Mouse (Mus musculus) forebrain, embryonic 14.5 days (tissue): ENCODE measurements around the gene Sytl1. TPM values are rescaled to one million over a fixed set of nuclear protein-coding genes. Genes with fewer than 3 reads are reported as not detected.
A peak's percentile ranks its signal among the peaks of the same experiment; 100 is the strongest.

ENCODE experiments used
- ATAC-seq: fragments of 200-750 bp; cut with Nextera tagmentation; 2 replicates; pipeline ENCODE4 v1.8.0; 2017; ENCODE audit warnings: mild to moderate bottlenecking, moderate library complexity
- DNase-seq: peaks from one replicate; pipeline ENCODE4 v3.0.0-alpha.2; 2015; ENCODE audit warnings: low spot score
- H3K27ac ChIP-seq: fragments of 300-500 bp; sonication (generic); 2 replicates; pipeline ENCODE4 v1.5.1; 2014; ENCODE audit warnings: low read depth, mild to moderate bottlenecking, control low read depth, low read length, moderate library complexity
- H3K27me3 ChIP-seq: fragments of 300-500 bp; sonication (generic); replicated peaks from 2 replicates; pipeline ENCODE4 v1.6.1; 2014; ENCODE audit warnings: low read length, control low read depth, mixed read lengths; ENCODE audit not compliant: control insufficient read depth, insufficient read depth
- H3K36me3 ChIP-seq: fragments of 300-500 bp; sonication (generic); 2 replicates; pipeline ENCODE4 v1.6.1; 2014; ENCODE audit warnings: low read length, control low read depth; ENCODE audit not compliant: control insufficient read depth, insufficient read depth
- H3K4me1 ChIP-seq: fragments of 300-500 bp; sonication (generic); 2 replicates; pipeline ENCODE4 v1.6.1; 2014; ENCODE audit warnings: antibody characterized with exemption, low read length, control low read depth; ENCODE audit not compliant: control insufficient read depth, insufficient read depth
- H3K4me2 ChIP-seq: fragments of 300-500 bp; sonication (generic); 2 replicates; pipeline ENCODE4 v1.6.1; 2014; ENCODE audit warnings: mild to moderate bottlenecking, control low read depth, low read length
- H3K4me3 ChIP-seq: fragments of 300-500 bp; sonication (generic); 2 replicates; pipeline ENCODE4 v1.5.1; 2014; ENCODE audit warnings: low read depth, low read length, control low read depth
- H3K9ac ChIP-seq: fragments of 300-500 bp; sonication (generic); 2 replicates; pipeline ENCODE4 v1.6.1; 2014; ENCODE audit warnings: mild to moderate bottlenecking, low read length, control low read depth, moderate library complexity
- H3K9me3 ChIP-seq: fragments of 300-500 bp; sonication (generic); replicated peaks from 2 replicates; pipeline ENCODE4 v1.6.1; 2016; ENCODE audit warnings: low read length, control low read depth, mixed read lengths; ENCODE audit not compliant: control insufficient read depth
- WGBS: fragments of 180-500 bp; shearing (Covaris S2); extraction: QIAGEN DNeasy Blood & Tissue Kit; methylation state at CpG from one replicate; pipeline ENCODE4 v1.1.7; 2014; 5-methylcytosine and 5-hydroxymethylcytosine counted together
- polyA plus RNA-seq: library from polyadenylated mRNA; unstranded; fragments of >200 nt; fragmentation: Nextera tagmentation; extraction: Ambion mirVana; gene quantifications from 2 replicates; pipeline ENCODE4 v1.2.1, GENCODE M21; 2014

Gene Sytl1
- polyA plus RNA-seq, result 0.32 and 0.54 TPM in 2 replicates

DNA sequence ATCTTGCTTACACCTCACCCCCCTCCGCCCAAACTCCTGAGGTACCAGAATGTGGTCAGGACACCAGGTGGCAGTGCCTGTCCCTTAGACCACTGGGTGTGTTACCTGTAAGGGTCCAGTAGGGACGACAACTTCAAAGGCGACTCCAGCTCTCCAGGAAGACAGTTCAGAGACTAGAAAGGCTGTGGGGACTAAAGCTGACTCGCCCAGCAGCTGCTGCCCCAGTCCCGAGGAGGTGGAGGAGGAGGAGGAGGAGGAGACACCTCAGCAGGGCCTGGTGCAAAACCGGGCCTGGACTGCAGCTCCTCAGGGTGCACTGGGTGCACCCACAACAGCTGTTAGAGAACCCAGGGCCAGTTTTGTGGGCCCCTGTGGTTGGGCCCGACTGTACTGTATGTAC is at the start of gene Sytl1:
Gene Sytl1 (minus strand): TSS at position 232 of the 400 bp plus-strand sequence.
- Histone ChIP-seq H3K4me3 (no peak within 1 kb of the TSS), H3K27me3 (no peaks in the 10 kb centered on the region), H3K4me1 (no peaks in the 10 kb centered on the region), H3K9ac (no peak within 1 kb of the TSS), H3K9me3 (no peaks in the 10 kb centered on the region), H3K36me3 (peaks cover 38% of the 10 kb centered on the region), H3K27ac (no peak within 1 kb of the TSS), H3K4me2 (no peak within 1 kb of the TSS)
- no peak for DNase-seq
- ATAC-seq, result no peak
- 52% methylated on average over 5 of the region's 7 CpGs for WGBS

DNA sequence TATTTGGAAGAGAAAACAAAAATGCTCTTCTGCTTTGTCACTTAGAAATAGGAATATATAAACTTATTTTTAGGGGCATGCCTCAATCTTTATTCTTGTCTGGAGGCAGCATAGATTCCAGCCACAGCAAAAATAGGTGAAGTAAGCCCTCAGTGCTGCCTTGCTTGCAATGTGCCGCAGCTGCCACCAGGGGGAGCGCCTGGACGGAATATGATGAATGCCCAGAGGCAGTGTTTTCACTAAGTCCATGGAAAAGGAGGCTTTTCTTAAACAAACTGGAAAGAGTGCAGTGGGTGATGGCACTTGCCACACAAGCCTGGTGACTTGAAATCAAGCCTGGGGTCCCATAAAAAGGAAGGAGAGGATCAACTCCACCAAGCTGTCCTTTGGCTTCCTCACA is 47.0 kb upstream of the Sytl1 start:
- DNase-seq, result peak; percentile 88
- Histone ChIP-seq H3K4me3 (no peak overlapping the region), H3K27me3 (no peaks in the 10 kb centered on the region), H3K9ac (no peak overlapping the region), H3K36me3 (peaks cover 21% of the 10 kb centered on the region), H3K4me2 (no peak overlapping the region), H3K4me1 (no peaks in the 10 kb centered on the region), H3K9me3 (no peaks in the 10 kb centered on the region), H3K27ac (no peak overlapping the region)
- under 1% methylated on average over 3 of the region's 3 CpGs for WGBS
- no peak for ATAC-seq

DNA sequence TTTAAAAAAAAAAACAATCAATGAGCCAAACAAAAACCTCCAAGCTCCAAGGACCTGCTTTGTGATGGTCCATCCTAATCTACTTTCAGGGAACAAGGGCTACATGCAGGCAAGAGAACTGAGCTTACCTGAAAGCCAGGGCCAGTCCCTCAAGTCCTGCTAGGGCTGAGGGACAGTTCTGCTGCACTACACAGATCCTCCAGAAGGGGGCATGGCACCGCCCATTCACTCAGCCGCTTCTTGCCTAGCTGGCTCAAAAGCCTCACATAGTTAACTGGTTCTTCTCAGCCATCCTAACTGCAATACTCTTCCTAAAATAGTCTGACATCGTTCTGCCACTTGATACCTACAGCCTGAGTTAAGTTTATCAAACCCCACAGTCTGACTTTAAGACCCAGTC is 44.4 kb upstream of the Sytl1 start:
- Histone ChIP-seq H3K36me3 (peaks cover 36% of the 10 kb centered on the region), H3K9ac (no peak overlapping the region), H3K9me3 (no peaks in the 10 kb centered on the region), H3K4me1 (no peaks in the 10 kb centered on the region), H3K4me3 (no peak overlapping the region), H3K27me3 (no peaks in the 10 kb centered on the region), H3K27ac (no peak overlapping the region), H3K4me2 (no peak overlapping the region)
- DNase-seq, result peak; percentile 31
- no peak for ATAC-seq
- WGBS, result 36% methylated on average over 3 of the region's 3 CpGs

DNA sequence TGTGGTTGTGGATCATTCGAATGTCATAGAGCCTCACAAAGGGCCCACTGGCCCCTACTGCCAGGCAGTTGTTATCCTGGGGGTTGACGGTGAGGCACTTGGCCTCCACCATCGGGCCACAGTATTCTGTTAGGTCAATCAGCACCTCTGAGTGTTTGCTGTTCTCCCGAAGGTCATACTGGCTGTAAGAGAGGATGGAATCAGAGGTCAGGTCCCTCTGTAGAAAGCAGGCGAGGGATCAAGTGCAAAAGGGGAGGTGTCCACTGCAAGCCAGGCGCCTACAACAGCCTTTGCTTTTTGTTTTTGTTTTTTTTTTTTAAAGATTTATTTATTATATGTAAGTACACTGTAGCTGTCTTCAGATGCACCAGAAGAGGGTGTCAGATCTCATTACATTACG is 42.9 kb upstream of the Sytl1 start:
- H3K4me3 ChIP-seq, result no peak overlapping the region
- no peak for ATAC-seq
- H3K27me3 ChIP-seq, result no peaks in the 10 kb centered on the region
- DNase-seq, result no peak
- H3K27ac ChIP-seq, result no peak overlapping the region
- peaks cover 41% of the 10 kb centered on the region for H3K36me3 ChIP-seq
- WGBS, result 90% methylated on average over 7 of the region's 7 CpGs
- no peak overlapping the region for H3K4me2 ChIP-seq
- H3K9me3 ChIP-seq, result no peaks in the 10 kb centered on the region
- H3K9ac ChIP-seq, result no peak overlapping the region
- no peaks in the 10 kb centered on the region for H3K4me1 ChIP-seq

DNA sequence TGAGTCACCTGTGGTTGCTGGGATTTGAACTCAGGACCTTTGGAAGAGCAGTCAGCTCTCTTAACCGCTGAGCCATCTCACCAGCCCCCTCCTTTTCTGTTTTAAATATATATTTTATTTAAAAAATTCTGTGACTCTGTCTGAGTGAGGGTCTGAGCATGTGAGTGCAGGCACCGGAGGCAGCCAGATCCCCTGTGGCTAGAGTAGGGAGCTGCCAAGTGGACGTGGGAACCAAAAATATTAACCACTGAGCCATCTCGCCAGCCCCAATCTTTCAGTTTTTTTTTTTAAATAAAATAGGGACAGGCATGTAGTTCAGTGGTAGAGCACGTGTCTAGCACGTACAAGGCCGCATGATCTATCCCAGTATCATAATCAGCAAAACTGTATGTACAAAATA is 41.9 kb upstream of the Sytl1 start:
- Histone ChIP-seq H3K4me1 (no peaks in the 10 kb centered on the region), H3K4me3 (no peak overlapping the region), H3K36me3 (peaks cover 50% of the 10 kb centered on the region), H3K27ac (no peak overlapping the region), H3K9ac (no peak overlapping the region), H3K4me2 (no peak overlapping the region), H3K27me3 (no peaks in the 10 kb centered on the region), H3K9me3 (no peaks in the 10 kb centered on the region)
- ATAC-seq (no peak), DNase-seq (no peak)
- 92% methylated on average over 7 of the region's 7 CpGs for WGBS

DNA sequence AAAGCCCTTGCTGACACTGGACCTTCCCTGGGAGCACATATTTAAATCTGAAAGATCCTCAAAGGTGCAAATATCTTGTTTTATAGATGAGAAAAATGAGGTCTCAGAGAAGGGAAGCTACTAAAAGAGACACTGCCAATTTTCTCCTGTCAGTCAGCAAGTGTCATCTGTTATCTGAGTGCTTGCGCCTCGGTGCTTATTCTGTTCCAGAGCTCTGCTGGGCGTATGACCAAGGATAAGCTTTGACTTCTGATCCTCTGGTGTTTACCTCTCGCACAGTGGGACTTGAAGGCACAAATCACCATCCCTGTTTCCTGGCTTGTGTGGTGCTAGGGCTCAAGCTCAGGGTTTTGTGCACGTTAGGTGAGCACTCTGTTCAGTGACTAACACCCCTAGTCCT is 39.8 kb upstream of the Sytl1 start:
- no peaks in the 10 kb centered on the region for H3K9me3 ChIP-seq
- no peak overlapping the region for H3K27ac ChIP-seq
- 84% methylated on average over 5 of the region's 5 CpGs for whole genome bisulfite sequencing
- no peak overlapping the region for H3K4me3 ChIP-seq
- H3K36me3 ChIP-seq, result peaks cover 47% of the 10 kb centered on the region
- ATAC-seq (no peak), DNase-seq (no peak)
- peaks cover 13% of the 10 kb centered on the region for H3K4me1 ChIP-seq
- no peaks in the 10 kb centered on the region for H3K27me3 ChIP-seq
- H3K4me2 ChIP-seq, result no peak overlapping the region
- no peak overlapping the region for H3K9ac ChIP-seq

DNA sequence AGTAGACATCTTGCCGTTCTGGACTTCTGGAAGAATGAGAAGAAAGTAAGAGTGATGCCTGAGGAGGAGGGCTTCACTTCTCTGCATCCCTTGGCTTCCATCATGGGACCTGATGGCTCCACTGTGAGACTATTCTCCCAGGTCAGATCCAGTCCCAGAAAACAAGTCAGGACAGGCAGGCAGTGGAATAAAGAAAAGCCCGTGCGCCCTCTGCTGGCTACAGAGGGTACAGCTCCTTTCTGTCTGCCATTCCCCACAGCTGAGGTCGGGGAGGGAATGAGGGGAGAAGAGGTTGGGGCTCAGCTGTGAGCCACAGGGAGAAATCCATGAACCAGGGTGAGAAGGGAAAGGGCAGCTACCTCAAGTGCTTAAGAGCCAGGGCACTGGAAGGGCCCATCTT is 38.9 kb upstream of the Sytl1 start:
- peaks cover 15% of the 10 kb centered on the region for H3K4me1 ChIP-seq
- H3K4me3 ChIP-seq, result no peak overlapping the region
- H3K27me3 ChIP-seq, result no peaks in the 10 kb centered on the region
- H3K4me2 ChIP-seq, result no peak overlapping the region
- ATAC-seq (no peak), DNase-seq (peak; percentile 75)
- 22% methylated on average over 4 of the region's 4 CpGs for WGBS
- H3K36me3 ChIP-seq, result peaks cover 55% of the 10 kb centered on the region
- no peak overlapping the region for H3K9ac ChIP-seq
- peak overlapping the region; percentile 5; the same call in 1 of the 2 replicates for H3K27ac ChIP-seq
- no peaks in the 10 kb centered on the region for H3K9me3 ChIP-seq

DNA sequence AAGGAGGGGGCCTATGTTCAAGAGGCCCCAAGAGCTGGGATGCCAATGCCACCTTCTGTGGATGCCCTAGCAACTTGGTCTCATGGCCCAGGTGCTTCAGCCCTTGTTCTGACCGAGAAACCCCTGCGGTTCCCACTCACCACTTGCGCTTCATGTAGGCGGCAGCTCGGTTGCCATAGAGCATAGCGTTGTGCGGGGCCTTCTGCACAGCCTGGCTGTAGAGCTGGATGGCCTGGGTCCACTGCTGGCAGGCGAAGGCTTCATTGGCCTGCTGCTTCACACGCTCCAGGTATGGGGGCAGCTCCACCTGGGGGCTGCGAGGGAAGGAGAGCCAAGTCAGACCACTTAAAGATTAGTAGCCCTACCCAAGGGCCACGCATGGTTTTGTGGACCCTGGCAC is 37.5 kb upstream of the Sytl1 start:
- Histone ChIP-seq H3K27ac (peak overlapping the region; percentile 90), H3K36me3 (peaks cover 66% of the 10 kb centered on the region), H3K4me2 (no peak overlapping the region), H3K9ac (no peak overlapping the region), H3K4me3 (no peak overlapping the region), H3K4me1 (peaks cover 15% of the 10 kb centered on the region), H3K9me3 (no peaks in the 10 kb centered on the region), H3K27me3 (no peaks in the 10 kb centered on the region)
- 89% methylated on average over 11 of the region's 11 CpGs for WGBS
- DNase-seq (no peak), ATAC-seq (no peak)

DNA sequence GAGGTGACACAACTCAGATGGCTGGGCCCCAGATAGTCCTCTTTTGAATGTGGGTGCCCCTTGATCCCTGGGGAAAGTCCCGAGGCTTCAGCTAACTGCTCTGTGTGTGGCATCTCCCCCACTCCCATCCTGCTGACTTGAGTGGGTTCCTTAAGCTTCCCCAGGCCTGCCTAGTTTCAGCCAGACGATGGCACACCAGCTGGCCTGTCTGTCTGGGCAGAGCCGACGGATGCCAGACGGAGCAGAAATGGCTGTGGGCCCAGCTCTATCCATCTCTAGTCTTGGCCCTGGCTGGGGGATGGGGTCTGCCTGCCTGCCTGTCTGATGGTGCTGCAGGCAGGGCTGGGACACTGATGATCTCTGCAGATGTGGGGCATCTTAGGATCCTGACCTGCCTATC is 36.8 kb upstream of the Sytl1 start:
- Histone ChIP-seq H3K4me2 (no peak overlapping the region), H3K27me3 (no peaks in the 10 kb centered on the region), H3K4me1 (peaks cover 15% of the 10 kb centered on the region), H3K4me3 (no peak overlapping the region), H3K9me3 (no peaks in the 10 kb centered on the region), H3K9ac (no peak overlapping the region), H3K36me3 (peaks cover 67% of the 10 kb centered on the region), H3K27ac (peak overlapping the region; percentile 90)
- ATAC-seq (peak; percentile 71), DNase-seq (peak; percentile 81)
- 55% methylated on average over 5 of the region's 5 CpGs for WGBS
